Mouse (Mus musculus): ENCODE results near the gene Rsrc1. TPM values are rescaled to one million over a fixed set of nuclear protein-coding genes. Genes with fewer than 3 reads are reported as not detected.
A peak's percentile ranks its signal among the peaks of the same experiment; 100 is the strongest.

Gene Rsrc1
- total RNA-seq, 4 experiments from 2014 or later = 28.5 to 45.5 (median 35.2) TPM

GRCm38 (mm10) chr3:67373872-67374271 is 392.7 kb downstream of the Rsrc1 start, which contains the start of gene Mlf1:
Gene Mlf1 (plus strand): TSS chr3:67374097.
- DNase-seq = peak; percentile 90

- no peak for DNase-seq
Observed at GRCm38 (mm10) chr3:67374360-67374778, 393.2 kb downstream of the Rsrc1 start.

- DNase-seq = no peak
Observed at GRCm38 (mm10) chr3:67375063-67375462, 393.9 kb downstream of the Rsrc1 start, which contains the start of gene Gm17402. Gene Gm17402 (minus strand): TSS chr3:67375163.

GRCm38 (mm10) chr3:67378215-67378614 is 397.0 kb downstream of the Rsrc1 start:
- DNase-seq = no peak

Other genes starting within 250 kb of the Rsrc1 start
- 1 to 10 TPM in 1 of 4 experiments, under 1 TPM in 3; 0.73 to 2.1 (median 0.83) TPM for gene Shox2, start 381 bp downstream of the Rsrc1 start, total RNA-seq (2022)